Mouse (Mus musculus) intestine, postnatal 0 days (tissue): Measurements from ENCODE around the gene Cyp8b1. TPM values are rescaled to one million over a fixed set of nuclear protein-coding genes. Genes with fewer than 3 reads are reported as not detected.

Source experiments
- ATAC-seq: fragments of 200-750 bp; cut with Nextera tagmentation; 2 replicates; pipeline ENCODE4 v1.8.0; 2017; ENCODE audit warnings: mild to moderate bottlenecking, moderate TSS enrichment, moderate library complexity
- H3K27ac ChIP-seq: fragments of 300-500 bp; sonication (generic); 2 replicates; pipeline ENCODE4 v1.5.1; 2014; ENCODE audit warnings: mild to moderate bottlenecking, low read depth, low read length, moderate library complexity
- H3K27me3 ChIP-seq: fragments of 300-500 bp; sonication (generic); replicated peaks from 2 replicates; pipeline ENCODE4 v1.6.1; 2014; ENCODE audit warnings: low read length, mixed read lengths; ENCODE audit not compliant: control insufficient read depth, insufficient read depth
- H3K36me3 ChIP-seq: fragments of 300-500 bp; sonication (generic); 2 replicates; pipeline ENCODE4 v1.6.1; 2014; ENCODE audit warnings: mild to moderate bottlenecking, moderate library complexity; ENCODE audit not compliant: control insufficient read depth, insufficient read depth
- H3K4me1 ChIP-seq: fragments of 300-500 bp; sonication (generic); replicated peaks from 2 replicates; pipeline ENCODE4 v1.6.1; 2014; ENCODE audit warnings: antibody characterized with exemption, low read length, mixed read lengths; ENCODE audit not compliant: control insufficient read depth, insufficient read depth
- H3K4me2 ChIP-seq: fragments of 300-500 bp; sonication (generic); replicated peaks from 2 replicates; pipeline ENCODE4 v1.6.1; 2014; ENCODE audit warnings: low read depth, mild to moderate bottlenecking, moderate library complexity
- H3K4me3 ChIP-seq: fragments of 300-500 bp; sonication (generic); 2 replicates; pipeline ENCODE4 v1.5.1; 2014; ENCODE audit warnings: low read depth, low read length
- H3K9ac ChIP-seq: fragments of 300-500 bp; sonication (generic); 2 replicates; pipeline ENCODE4 v1.6.1; 2014; ENCODE audit warnings: mild to moderate bottlenecking, low read depth, low read length
- H3K9me3 ChIP-seq: fragments of 300-500 bp; sonication (generic); 2 replicates; pipeline ENCODE4 v1.6.1; 2016; ENCODE audit warnings: mixed run types; ENCODE audit not compliant: control insufficient read depth
- CTCF ChIP-seq: sonication (generic); IDR thresholded peaks from 2 replicates; pipeline ENCODE4 v1.5.1; 2016; ENCODE audit warnings: low read depth, mild to moderate bottlenecking, control low read depth, antibody characterized with exemption, moderate library complexity
- WGBS: fragments of 180-500 bp; shearing (Covaris S2); extraction: QIAGEN DNeasy Blood & Tissue Kit; methylation state at CpG from one replicate; pipeline ENCODE4 v1.1.7; 2014; 5-methylcytosine and 5-hydroxymethylcytosine counted together
- polyA plus RNA-seq: library from polyadenylated mRNA; unstranded; fragments of >200 nt; fragmentation: Nextera tagmentation; extraction: Ambion mirVana; gene quantifications from 2 replicates; pipeline ENCODE4 v1.2.1, GENCODE M21; 2015

Gene Cyp8b1
- polyA plus RNA-seq, 1 experiment from 2014 or later, result 3.3 TPM

DNA sequence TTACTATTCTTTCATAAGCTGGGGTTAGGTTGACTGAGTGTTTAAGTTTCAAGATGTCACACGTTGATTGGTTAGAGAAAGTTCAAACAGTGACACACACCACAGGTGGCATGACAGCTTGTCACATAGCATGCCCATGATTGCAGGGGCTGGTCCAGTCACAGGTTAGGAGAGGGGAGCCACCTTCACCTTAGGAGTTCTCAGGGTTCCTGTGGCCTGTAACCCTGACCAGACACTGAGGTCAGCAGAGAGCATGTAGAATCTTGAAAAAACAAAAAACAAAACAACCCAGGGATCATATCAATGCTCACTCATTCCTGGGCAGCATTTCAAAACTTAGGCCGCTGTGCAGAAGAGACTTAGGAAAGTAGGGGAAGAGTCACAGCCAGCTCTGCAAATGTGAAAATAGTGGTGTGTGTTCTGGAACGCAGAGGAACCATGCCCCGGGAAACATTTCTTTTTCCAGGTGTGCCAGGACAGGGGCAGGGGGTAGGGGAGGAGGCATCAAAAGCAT is 26.1 kb downstream of the Cyp8b1 start:
- H3K36me3 ChIP-seq, result no peaks in the 10 kb centered on the region
- 53% methylated on average over 4 of the region's 4 CpGs for WGBS
- no peaks in the 10 kb centered on the region for H3K4me1 ChIP-seq
- no peak overlapping the region for H3K4me3 ChIP-seq
- no peak for TF ChIP-seq CTCF
- peak overlapping the region; percentile 17; the same call in 1 of the 2 replicates for H3K4me2 ChIP-seq
- no peak for ATAC-seq
- H3K9me3 ChIP-seq, result no peaks in the 10 kb centered on the region
- H3K27me3 ChIP-seq, result no peaks in the 10 kb centered on the region
- no peak overlapping the region for H3K9ac ChIP-seq
- no peak overlapping the region for H3K27ac ChIP-seq

DNA sequence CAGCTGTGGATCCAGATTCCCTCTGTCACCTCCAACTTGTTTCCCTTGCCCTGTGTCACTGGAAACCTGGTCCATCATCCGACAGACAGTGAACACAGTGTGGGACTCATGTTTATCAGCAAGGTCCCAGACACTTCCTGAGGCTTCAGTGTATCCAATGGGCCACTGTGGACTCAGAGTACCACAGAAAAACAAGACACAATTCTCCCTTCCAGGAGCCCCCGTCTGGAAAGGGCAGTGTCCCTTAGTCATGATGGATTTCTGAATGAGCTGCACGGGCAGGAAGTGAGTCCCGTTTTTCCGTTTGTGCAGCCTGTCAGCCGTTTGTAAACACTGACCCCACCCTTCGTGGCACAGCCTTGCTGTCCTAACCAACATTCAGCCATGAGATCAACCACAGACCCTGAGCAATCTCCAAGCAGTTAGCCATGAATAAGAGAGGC is 34.1 kb downstream of the Cyp8b1 start:
- WGBS, result 31% methylated on average over 7 of the region's 7 CpGs
- ATAC-seq, result no peak
- Histone ChIP-seq H3K36me3 (no peaks in the 10 kb centered on the region), H3K27ac (no peak overlapping the region), H3K9me3 (no peaks in the 10 kb centered on the region), H3K4me2 (no peak overlapping the region), H3K9ac (no peak overlapping the region), H3K4me1 (no peaks in the 10 kb centered on the region), H3K4me3 (no peak overlapping the region), H3K27me3 (0 out of 2 replicates have a peak, but pooled peaks cover 6% of the 10 kb centered on the region)
- no peak for TF ChIP-seq CTCF

DNA sequence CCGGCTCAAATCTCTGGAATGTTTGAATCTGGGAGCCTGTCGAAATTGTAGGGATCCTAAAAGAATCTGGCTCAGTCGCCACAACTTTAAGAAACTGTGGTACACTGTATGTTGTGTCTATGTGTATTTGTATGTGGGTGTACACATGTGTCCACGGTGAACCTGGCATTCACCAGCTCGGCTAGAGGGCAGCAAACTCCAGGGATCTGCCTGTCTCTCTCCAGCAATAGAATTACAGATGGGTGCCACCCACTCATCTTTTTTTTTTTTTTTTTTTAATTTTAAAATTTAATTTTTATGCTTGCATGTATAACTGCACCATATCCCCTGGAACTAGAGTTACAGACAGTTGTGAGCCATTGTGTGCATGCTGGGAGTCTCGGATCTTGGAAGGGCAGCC is 34.8 kb downstream of the Cyp8b1 start:
- TF ChIP-seq CTCF, result no peak
- Histone ChIP-seq H3K27ac (no peak overlapping the region), H3K27me3 (0 out of 2 replicates have a peak, but pooled peaks cover 6% of the 10 kb centered on the region), H3K4me1 (no peaks in the 10 kb centered on the region), H3K9me3 (no peaks in the 10 kb centered on the region), H3K4me2 (no peak overlapping the region), H3K4me3 (no peak overlapping the region), H3K36me3 (no peaks in the 10 kb centered on the region), H3K9ac (no peak overlapping the region)
- ATAC-seq, result no peak
- WGBS, result 71% methylated on average over 6 of the region's 6 CpGs

DNA sequence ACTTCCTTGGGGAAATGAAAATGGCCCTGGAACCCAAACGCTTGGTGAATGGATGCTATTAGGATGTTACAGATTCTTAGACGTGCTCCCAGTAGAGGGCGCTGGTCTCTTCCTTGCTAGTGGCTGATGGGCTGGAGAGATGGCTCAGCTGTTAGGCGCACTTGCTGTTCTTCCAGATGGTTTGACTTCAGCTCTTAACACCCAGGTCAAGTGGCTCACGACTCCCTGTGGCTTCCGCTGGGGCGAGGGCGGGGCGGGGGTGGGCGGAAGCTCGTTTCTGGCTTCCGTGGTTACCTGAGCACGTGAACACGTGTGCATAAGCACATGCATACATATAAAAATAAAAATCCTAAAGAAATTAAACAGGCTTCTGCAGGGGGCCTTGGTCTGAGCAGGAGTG is 35.3 kb downstream of the Cyp8b1 start:
- Histone ChIP-seq H3K4me2 (no peak overlapping the region), H3K9me3 (no peaks in the 10 kb centered on the region), H3K4me3 (no peak overlapping the region), H3K9ac (no peak overlapping the region), H3K27me3 (0 out of 2 replicates have a peak, but pooled peaks cover 6% of the 10 kb centered on the region), H3K4me1 (no peaks in the 10 kb centered on the region), H3K27ac (no peak overlapping the region), H3K36me3 (no peaks in the 10 kb centered on the region)
- 23% methylated on average over 14 of the region's 14 CpGs for WGBS
- TF ChIP-seq CTCF, result peak; percentile 82
- ATAC-seq, result no peak; the same call in 1 of the 2 replicates

DNA sequence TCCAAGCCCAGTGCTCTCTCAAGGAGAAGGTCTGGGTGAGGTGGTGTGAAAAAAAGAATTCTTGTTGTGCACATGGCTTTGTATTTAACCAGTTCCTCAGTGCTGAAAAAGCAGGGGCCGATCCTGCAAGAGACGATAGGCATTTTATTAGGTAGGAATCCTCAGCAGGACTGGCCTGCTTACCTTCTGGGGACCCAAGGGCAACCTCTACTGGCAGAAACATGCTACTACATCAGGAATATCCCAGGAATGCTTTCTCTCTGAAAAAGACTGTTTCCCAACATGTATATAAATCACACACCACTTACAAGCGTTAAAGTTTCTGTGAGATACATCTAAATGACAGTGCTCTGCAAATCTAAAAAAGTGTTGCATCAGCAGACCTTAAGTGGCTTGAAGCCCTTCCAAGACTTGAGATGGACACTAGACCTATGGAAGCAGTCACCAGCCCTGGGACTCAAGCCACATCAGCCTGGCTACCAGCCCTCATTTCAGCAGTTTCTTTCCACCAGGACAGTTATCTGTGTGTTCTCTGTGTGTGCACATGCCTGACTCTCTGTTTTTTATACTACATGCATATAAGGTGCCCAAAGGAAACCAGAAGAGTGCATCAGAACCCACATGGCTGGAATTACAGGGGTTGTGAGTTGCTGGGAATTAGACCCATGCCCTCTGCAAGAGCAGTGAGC is 38.9 kb downstream of the Cyp8b1 start:
- Histone ChIP-seq H3K27me3 (0 out of 2 replicates have a peak, but pooled peaks cover 6% of the 10 kb centered on the region), H3K27ac (no peak overlapping the region), H3K36me3 (no peaks in the 10 kb centered on the region), H3K4me3 (no peak overlapping the region), H3K9ac (no peak overlapping the region), H3K9me3 (no peaks in the 10 kb centered on the region), H3K4me1 (no peaks in the 10 kb centered on the region), H3K4me2 (no peak overlapping the region)
- 9% methylated on average over 3 of the region's 3 CpGs for WGBS
- peak; percentile 93 for TF ChIP-seq CTCF
- no peak for ATAC-seq

DNA sequence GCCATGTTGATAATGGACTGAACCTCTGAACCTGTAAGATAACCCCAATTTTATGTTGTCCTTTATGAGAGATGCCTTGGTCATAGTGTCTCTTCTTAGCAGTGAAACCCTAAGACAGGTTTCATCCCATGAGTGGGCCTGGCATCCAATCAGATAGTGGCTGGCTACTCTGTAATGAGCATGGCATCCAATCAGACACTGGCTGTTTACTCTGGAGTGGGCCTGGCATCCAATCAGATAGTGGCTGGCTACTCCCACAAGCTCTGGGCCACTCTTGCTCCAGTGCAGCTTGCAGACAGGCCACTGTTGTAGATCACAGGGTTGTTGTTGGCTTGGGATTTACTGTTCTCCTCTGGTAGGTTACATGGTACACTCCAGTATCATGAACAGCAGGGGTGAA is 42.5 kb downstream of the Cyp8b1 start:
- no peaks in the 10 kb centered on the region for H3K36me3 ChIP-seq

More for the DNA sequence above, 42.5 kb downstream of the Cyp8b1 start:
- Histone ChIP-seq H3K9ac (no peak overlapping the region), H3K4me1 (peaks cover 11% of the 10 kb centered on the region), H3K27me3 (0 out of 2 replicates have a peak, but pooled peaks cover 5% of the 10 kb centered on the region), H3K9me3 (no peaks in the 10 kb centered on the region), H3K4me2 (no peak overlapping the region), H3K27ac (no peak overlapping the region), H3K4me3 (no peak overlapping the region)
- ATAC-seq, result no peak
- TF ChIP-seq CTCF, result no peak
